Mouse (Mus musculus): ENCODE results near the gene Tiam1.

- TF ChIP-seq CTCF (IDR thresholded peaks at IDR 0.05; ENCODE audit: control insufficient read depth, insufficient read depth, low read length) (no peak), POLR2A (IDR thresholded peaks at IDR 0.05; ENCODE audit: borderline replicate concordance, control insufficient read depth, low read depth, low read length) (no peak)
These were observed 140.0 kb downstream of the Tiam1 start for GRCm38 (mm10) chr16:90003556-90003955.
